9 mouse cellular contexts compared by ENCODE assay signal in the genomic region with DNA sequence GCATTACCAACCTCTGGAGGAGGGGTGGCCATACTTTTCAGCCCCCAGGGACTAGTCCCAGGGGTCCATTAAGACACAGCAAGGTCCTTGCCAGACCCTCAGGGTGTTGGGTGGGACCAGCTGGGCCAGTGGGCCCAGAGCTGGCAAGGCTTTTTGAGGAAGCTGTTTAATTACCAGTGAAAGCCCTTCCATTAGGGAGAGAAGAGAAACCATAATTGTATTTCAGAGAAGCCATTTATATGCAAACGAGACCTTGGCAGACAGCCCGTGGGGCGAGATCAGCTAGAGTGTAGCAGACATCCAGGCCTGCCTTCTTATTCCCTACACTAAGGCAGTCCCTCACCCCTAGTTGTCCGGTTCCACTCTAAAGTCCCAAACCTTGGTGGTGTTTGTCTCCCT. TPM values are rescaled to one million over a fixed set of nuclear protein-coding genes. Genes with fewer than 3 reads are reported as not detected.
A peak's percentile ranks its signal among the peaks of the same experiment; 100 is the strongest.
DNase-seq lines count a peak whose midpoint lies in the region; ATAC-seq lines count a peak whose summit lies in the region.
"Had no signal": no experiment of that assay in that cellular context is flagged by ENCODE, and none has a peak within 500 bp of the region (broad histone marks: within the 10 kb centered on the region; RNA-seq: fewer than 3 reads in every experiment).

No protein-coding gene starts in this region.

- H3K4me2 ChIP-seq in forebrain, embryonic 12.5 days, result peak overlapping the region; percentile 17; the same call in 1 of the 2 replicates
- peak overlapping the region; percentile 16; the same call in 1 of the 2 replicates for H3K4me2 ChIP-seq in neural tube, embryonic 13.5 days

- no peak overlapping the region for H3K9ac ChIP-seq in forebrain, embryonic 12.5 days
- no peak overlapping the region for H3K9ac ChIP-seq in neural tube, embryonic 13.5 days

- peak; percentile 8 for DNase-seq in embryo, embryonic 10.5 days (ENCODE audit: low spot score)
- no peak for DNase-seq in embryo, embryonic 11 days
- DNase-seq in NIH3T3 (ENCODE audit: low read depth), result peak; percentile 50
- DNase-seq in kidney, postnatal 36 days, result peak; percentile 48 to 72
- DNase-seq in gastrocnemius, adult 18-20 months (ENCODE audit: low spot score), result no peak
- DNase-seq in spleen, postnatal 36 days (ENCODE audit: low spot score in 2 of 2), result no peak

- H3K27ac ChIP-seq in forebrain, embryonic 12.5 days, result peak overlapping the region; percentile 92
- H3K27ac ChIP-seq in neural tube, embryonic 13.5 days (replicated peaks), result peak overlapping the region; percentile 94

- H3K4me1 ChIP-seq in forebrain, embryonic 12.5 days, result peaks cover 68% of the 10 kb centered on the region
- peaks cover 89% of the 10 kb centered on the region for H3K4me1 ChIP-seq in neural tube, embryonic 13.5 days (replicated peaks)

- H3K36me3 ChIP-seq in forebrain, embryonic 12.5 days (replicated peaks), result peaks cover 13% of the 10 kb centered on the region
- peaks cover 24% of the 10 kb centered on the region for H3K36me3 ChIP-seq in neural tube, embryonic 13.5 days

- H3K4me3 ChIP-seq in forebrain, embryonic 12.5 days (replicated peaks), result no peak overlapping the region
- H3K4me3 ChIP-seq in neural tube, embryonic 13.5 days, result no peak overlapping the region

- 13% methylated on average over 4 of the region's 4 CpGs for WGBS in forebrain, embryonic 12.5 days
- 15% methylated on average over 4 of the region's 4 CpGs for WGBS in neural tube, embryonic 13.5 days

- H3K27me3 ChIP-seq in forebrain, embryonic 12.5 days, result peaks cover 17% of the 10 kb centered on the region; the same call in 1 of the 2 replicates
- H3K27me3 ChIP-seq in neural tube, embryonic 13.5 days, result no peaks in the 10 kb centered on the region

- no peaks in the 10 kb centered on the region for H3K9me3 ChIP-seq in forebrain, embryonic 12.5 days
- no peaks in the 10 kb centered on the region for H3K9me3 ChIP-seq in neural tube, embryonic 13.5 days

- peak; percentile 45 for ATAC-seq in forebrain, embryonic 12.5 days (ENCODE audit: low FRiP score)
- ATAC-seq in neural tube, embryonic 13.5 days (ENCODE audit: low read depth), result peak; percentile 48

RNA-seq across cellular contexts. Expression of gene Shf, which starts 17.0 kb away (rescaled TPM):
- polyA plus RNA-seq in forebrain, embryonic 12.5 days (2016; fragmentation: Nextera tagmentation; extraction: Ambion mirVana), result 5.1 and 6.8 TPM in 2 replicates
- 12.7 and 17.2 TPM in 2 replicates for polyA plus RNA-seq in neural tube, embryonic 13.5 days (2015; fragmentation: Nextera tagmentation; extraction: Ambion mirVana)
- 1 to 10 TPM; 1.7 to 1.9 TPM for total RNA-seq in gastrocnemius, adult 18-20 months (2021)

RNA-seq across cellular contexts. Expression of gene Duox1, which starts 36.5 kb away (rescaled TPM):
- polyA plus RNA-seq in forebrain, embryonic 12.5 days (2016; fragmentation: Nextera tagmentation; extraction: Ambion mirVana), result 0.04 and 0.08 TPM in 2 replicates
- polyA plus RNA-seq in neural tube, embryonic 13.5 days (2015; fragmentation: Nextera tagmentation; extraction: Ambion mirVana), result 0.06 and 0.13 TPM in 2 replicates
- total RNA-seq in gastrocnemius, adult 18-20 months (2021), result under 1 TPM; 0.50 to 0.83 TPM

RNA-seq across cellular contexts. Expression of gene Duoxa1, which starts 38.4 kb away (rescaled TPM):
- 0.17 TPM in 1 of 2 replicates, not detected in the other for polyA plus RNA-seq in forebrain, embryonic 12.5 days (2016; fragmentation: Nextera tagmentation; extraction: Ambion mirVana)
- polyA plus RNA-seq in neural tube, embryonic 13.5 days (2015; fragmentation: Nextera tagmentation; extraction: Ambion mirVana), result 0.29 TPM in 1 of 2 replicates, not detected in the other
- 1 to 10 TPM in 1 of 2 experiments, under 1 TPM in 1; 0.25 to 1.2 TPM for total RNA-seq in gastrocnemius, adult 18-20 months (2021)

RNA-seq across cellular contexts. Expression of gene Duoxa2, which starts 53.2 kb away (rescaled TPM):
- polyA plus RNA-seq in forebrain, embryonic 12.5 days (2016; fragmentation: Nextera tagmentation; extraction: Ambion mirVana), result not detected in 2 replicates
- not detected in 2 replicates for polyA plus RNA-seq in neural tube, embryonic 13.5 days (2015; fragmentation: Nextera tagmentation; extraction: Ambion mirVana)
- total RNA-seq in gastrocnemius, adult 18-20 months (2021), result not detected
- polyA plus RNA-seq: C2C12 had no signal

RNA-seq across cellular contexts. Expression of gene Duox2, which starts 53.7 kb away (rescaled TPM):
- not detected in 2 replicates for polyA plus RNA-seq in forebrain, embryonic 12.5 days (2016; fragmentation: Nextera tagmentation; extraction: Ambion mirVana)
- not detected in 2 replicates for polyA plus RNA-seq in neural tube, embryonic 13.5 days (2015; fragmentation: Nextera tagmentation; extraction: Ambion mirVana)
- under 1 TPM; 0.07 to 0.09 TPM for total RNA-seq in gastrocnemius, adult 18-20 months (2021)

Comparison
In these comparisons a context has a peak if more than half of its experiments do, and no peak if none do; other contexts are left out.
1. DNase-seq: peak in embryo, embryonic 10.5 days (single experiment), NIH3T3 (single experiment) and kidney, postnatal 36 days (2 of 2); none in embryo, embryonic 11 days (single experiment), gastrocnemius, adult 18-20 months (single experiment) and spleen, postnatal 36 days (0 of 2).